Mouse (Mus musculus): ENCODE measurements around the gene Gm19426. TPM values are rescaled to one million over a fixed set of nuclear protein-coding genes. Genes with fewer than 3 reads are reported as not detected.
A peak's percentile ranks its signal among the peaks of the same experiment; 100 is the strongest.

The Gm19426 gene
- polyA plus RNA-seq, 1 experiment from 2014 or later: 1.2 TPM

GRCm38 (mm10) chr2:84773195-84773594 is 29.7 kb upstream of the Gm19426 start:
- H3K27me3 ChIP-seq (ENCODE audit: insufficient read depth, low read length): peaks cover 2% of the 10 kb centered on the region; the same call in 1 of the 2 replicates
- DNase-seq (no peak), ATAC-seq (no peak)
- H3K27ac ChIP-seq (ENCODE audit: low read depth): no peak overlapping the region
- H3K4me1 ChIP-seq (ENCODE audit: insufficient read depth): peaks cover 12% of the 10 kb centered on the region
- no peak overlapping the region for H3K4me3 ChIP-seq (ENCODE audit: low read depth, low read length)
- H3K4me2 ChIP-seq (ENCODE audit: low read depth, low read length): peak overlapping the region; percentile 69
- TF ChIP-seq EP300 (IDR thresholded peaks at IDR 0.05; ENCODE audit: low read depth) (no peak), CTCF (IDR thresholded peaks at IDR 0.05; ENCODE audit: low read depth) (no peak)
- H3K9me3 ChIP-seq (ENCODE audit: low read length): no peaks in the 10 kb centered on the region
- WGBS (ENCODE audit: insufficient replicate concordance): 64% methylated on average over 5 of the region's 5 CpGs
- peaks cover 8% of the 10 kb centered on the region; the same call in 1 of the 2 replicates for H3K36me3 ChIP-seq (replicated peaks; ENCODE audit: insufficient read depth, low read length)
- no peak overlapping the region; the same call in 1 of the 2 replicates for H3K9ac ChIP-seq (replicated peaks)

GRCm38 (mm10) chr2:84772454-84772853 is 29.0 kb upstream of the Gm19426 start:
- no peak for ATAC-seq
- no peak for DNase-seq
- Histone ChIP-seq H3K4me1 (ENCODE audit: insufficient read depth) (peaks cover 12% of the 10 kb centered on the region), H3K4me3 (ENCODE audit: low read depth, low read length) (no peak overlapping the region), H3K36me3 (replicated peaks; ENCODE audit: insufficient read depth, low read length) (peaks cover 8% of the 10 kb centered on the region; the same call in 1 of the 2 replicates), H3K27me3 (ENCODE audit: insufficient read depth, low read length) (peaks cover 2% of the 10 kb centered on the region; the same call in 1 of the 2 replicates), H3K9ac (replicated peaks) (no peak overlapping the region), H3K9me3 (ENCODE audit: low read length) (no peaks in the 10 kb centered on the region), H3K4me2 (ENCODE audit: low read depth, low read length) (no peak overlapping the region), H3K27ac (ENCODE audit: low read depth) (no peak overlapping the region)
- WGBS (ENCODE audit: insufficient replicate concordance): 72% methylated on average over 4 of the region's 4 CpGs
- TF ChIP-seq CTCF (IDR thresholded peaks at IDR 0.05; ENCODE audit: low read depth) (no peak), EP300 (IDR thresholded peaks at IDR 0.05; ENCODE audit: low read depth) (no peak)

- 57% methylated on average over 6 of the region's 6 CpGs for WGBS (ENCODE audit: insufficient replicate concordance)
- Histone ChIP-seq H3K4me3 (ENCODE audit: low read depth, low read length) (no peak overlapping the region), H3K4me2 (ENCODE audit: low read depth, low read length) (no peak overlapping the region), H3K36me3 (replicated peaks; ENCODE audit: insufficient read depth, low read length) (peaks cover 10% of the 10 kb centered on the region), H3K27me3 (ENCODE audit: insufficient read depth, low read length) (peaks cover 2% of the 10 kb centered on the region; the same call in 1 of the 2 replicates), H3K27ac (ENCODE audit: low read depth) (no peak overlapping the region), H3K4me1 (ENCODE audit: insufficient read depth) (peaks cover 9% of the 10 kb centered on the region), H3K9me3 (ENCODE audit: low read length) (no peaks in the 10 kb centered on the region), H3K9ac (replicated peaks) (no peak overlapping the region)
- TF ChIP-seq EP300 (IDR thresholded peaks at IDR 0.05; ENCODE audit: low read depth) (no peak), CTCF (IDR thresholded peaks at IDR 0.05; ENCODE audit: low read depth) (no peak)
- no peak for DNase-seq
- ATAC-seq: no peak
These were observed 27.0 kb upstream of the Gm19426 start for GRCm38 (mm10) chr2:84770501-84770900.

GRCm38 (mm10) chr2:84762818-84763217 is 19.4 kb upstream of the Gm19426 start:
- DNase-seq (no peak), ATAC-seq (no peak)
- WGBS (ENCODE audit: insufficient replicate concordance): 36% methylated on average over 1 of the region's 1 CpGs
- Histone ChIP-seq H3K9me3 (ENCODE audit: low read length) (no peaks in the 10 kb centered on the region), H3K27ac (ENCODE audit: low read depth) (0 out of 2 replicates have a peak overlapping the region, but pooled peaks have one; percentile 12), H3K36me3 (replicated peaks; ENCODE audit: insufficient read depth, low read length) (peaks cover 7% of the 10 kb centered on the region), H3K27me3 (ENCODE audit: insufficient read depth, low read length) (no peaks in the 10 kb centered on the region), H3K9ac (replicated peaks) (no peak overlapping the region), H3K4me3 (ENCODE audit: low read depth, low read length) (no peak overlapping the region), H3K4me2 (ENCODE audit: low read depth, low read length) (no peak overlapping the region), H3K4me1 (ENCODE audit: insufficient read depth) (peaks cover 3% of the 10 kb centered on the region; the same call in 1 of the 2 replicates)
- TF ChIP-seq EP300 (IDR thresholded peaks at IDR 0.05; ENCODE audit: low read depth) (no peak), CTCF (IDR thresholded peaks at IDR 0.05; ENCODE audit: low read depth) (no peak)

GRCm38 (mm10) chr2:84762295-84762694 is 18.8 kb upstream of the Gm19426 start:
- Histone ChIP-seq H3K36me3 (replicated peaks; ENCODE audit: insufficient read depth, low read length) (peaks cover 7% of the 10 kb centered on the region), H3K9ac (replicated peaks) (no peak overlapping the region), H3K9me3 (ENCODE audit: low read length) (no peaks in the 10 kb centered on the region), H3K27me3 (ENCODE audit: insufficient read depth, low read length) (no peaks in the 10 kb centered on the region), H3K4me1 (ENCODE audit: insufficient read depth) (peaks cover 3% of the 10 kb centered on the region; the same call in 1 of the 2 replicates), H3K27ac (ENCODE audit: low read depth) (peak overlapping the region; percentile 64), H3K4me2 (ENCODE audit: low read depth, low read length) (no peak overlapping the region), H3K4me3 (ENCODE audit: low read depth, low read length) (no peak overlapping the region)
- 61% methylated on average over 4 of the region's 4 CpGs for WGBS (ENCODE audit: insufficient replicate concordance)
- ATAC-seq: 0 out of 2 replicates have a peak, but pooled peaks have one; percentile 4
- no peak for DNase-seq
- no peak for TF ChIP-seq EP300 (IDR thresholded peaks at IDR 0.05; ENCODE audit: low read depth)
- no peak for TF ChIP-seq CTCF (IDR thresholded peaks at IDR 0.05; ENCODE audit: low read depth)

- TF ChIP-seq EP300 (IDR thresholded peaks at IDR 0.05; ENCODE audit: low read depth) (0 out of 2 replicates have a peak, but pooled peaks have one; percentile 14), CTCF (IDR thresholded peaks at IDR 0.05; ENCODE audit: low read depth) (no peak)
- no peak overlapping the region for H3K9ac ChIP-seq (replicated peaks)
- no peak overlapping the region for H3K4me2 ChIP-seq (ENCODE audit: low read depth, low read length)
- no peaks in the 10 kb centered on the region for H3K27me3 ChIP-seq (ENCODE audit: insufficient read depth, low read length)
- H3K4me3 ChIP-seq (ENCODE audit: low read depth, low read length): no peak overlapping the region
- peaks cover 7% of the 10 kb centered on the region for H3K36me3 ChIP-seq (replicated peaks; ENCODE audit: insufficient read depth, low read length)
- H3K4me1 ChIP-seq (ENCODE audit: insufficient read depth): peaks cover 3% of the 10 kb centered on the region; the same call in 1 of the 2 replicates
- H3K9me3 ChIP-seq (ENCODE audit: low read length): no peaks in the 10 kb centered on the region
- 46% methylated on average over 1 of the region's 1 CpGs for WGBS (ENCODE audit: insufficient replicate concordance)
- DNase-seq (no peak), ATAC-seq (peak; percentile 77)
- H3K27ac ChIP-seq (ENCODE audit: low read depth): peak overlapping the region; percentile 64
These were observed 18.4 kb upstream of the Gm19426 start for GRCm38 (mm10) chr2:84761840-84762239.
